In genomic region chr13:12912902-12913301, GRCm38 (mm10) we compare ENCODE assay signal across 20 mouse cellular contexts.
"Had no signal": no experiment of that assay in that cellular context is flagged by ENCODE, and none has a peak within 500 bp of the region (broad histone marks: within the 10 kb centered on the region; RNA-seq: fewer than 3 reads in every experiment).

No protein-coding gene starts in this region.

- ATAC-seq: liver, embryonic 12.5 days had no signal

- H3K27me3 ChIP-seq: kidney, embryonic 15.5 days; limb, embryonic 12.5 days; limb, embryonic 15.5 days; liver, embryonic 12.5 days; liver, embryonic 15.5 days had no signal

- H3K36me3 ChIP-seq: kidney, embryonic 15.5 days; limb, embryonic 12.5 days; limb, embryonic 15.5 days; liver, embryonic 12.5 days; liver, embryonic 15.5 days had no signal

- H3K4me3 ChIP-seq: kidney, embryonic 15.5 days; limb, embryonic 12.5 days; limb, embryonic 15.5 days; liver, embryonic 12.5 days; liver, embryonic 15.5 days; myocyte had no signal

- H3K4me1 ChIP-seq: kidney, embryonic 15.5 days; limb, embryonic 12.5 days; limb, embryonic 15.5 days; liver, embryonic 12.5 days; liver, embryonic 15.5 days had no signal

- DNase-seq: kidney, adult 8-10 months; kidney, postnatal 14 days; kidney, postnatal 4 days; left cerebral cortex, postnatal 4 days; lung, adult 2 months; lung, postnatal 14 days; lung, postnatal 4 days; midbrain, embryonic 14.5 days; right cerebral cortex, adult 18-20 months; right cerebral cortex, postnatal 14 days; right cerebral cortex, postnatal 4 days; thymus, postnatal 25 days had no signal

- H3K27ac ChIP-seq: kidney, embryonic 15.5 days; limb, embryonic 12.5 days; limb, embryonic 15.5 days; liver, embryonic 12.5 days; liver, embryonic 15.5 days; stomach, postnatal 0 days had no signal

- H3K4me2 ChIP-seq: kidney, embryonic 15.5 days; limb, embryonic 12.5 days; limb, embryonic 15.5 days; liver, embryonic 12.5 days; liver, embryonic 15.5 days; midbrain, embryonic 11.5 days had no signal

- H3K9ac ChIP-seq: kidney, embryonic 15.5 days; limb, embryonic 12.5 days; limb, embryonic 15.5 days; liver, embryonic 12.5 days; liver, embryonic 15.5 days had no signal
